Mouse (Mus musculus) hindbrain, embryonic 14.5 days (tissue): ENCODE measurements around the gene Adgra1. TPM values are rescaled to one million over a fixed set of nuclear protein-coding genes. Genes with fewer than 3 reads are reported as not detected.

Source experiments
- ATAC-seq: fragments of 200-750 bp; cut with Nextera tagmentation; 2 replicates; pipeline ENCODE4 v1.8.0; 2017; ENCODE audit warnings: moderate number of reproducible peaks, mild to moderate bottlenecking, moderate TSS enrichment, moderate library complexity; ENCODE audit not compliant: low FRiP score
- DNase-seq: peaks from one replicate; pipeline ENCODE4 v3.0.0-alpha.2; 2015; ENCODE audit warnings: low spot score
- H3K27ac ChIP-seq: fragments of 300-500 bp; sonication (generic); 2 replicates; pipeline ENCODE4 v1.5.1; 2014; ENCODE audit warnings: mild to moderate bottlenecking, moderate library complexity
- H3K27me3 ChIP-seq: fragments of 300-500 bp; sonication (generic); 2 replicates; pipeline ENCODE4 v1.6.1; 2014; ENCODE audit warnings: mild to moderate bottlenecking, low read length, mixed read lengths; ENCODE audit not compliant: control insufficient read depth, insufficient read depth
- H3K36me3 ChIP-seq: fragments of 300-500 bp; sonication (generic); replicated peaks from 2 replicates; pipeline ENCODE4 v1.6.1; 2014; ENCODE audit not compliant: control insufficient read depth, insufficient read depth
- H3K4me1 ChIP-seq: fragments of 300-500 bp; sonication (generic); replicated peaks from 2 replicates; pipeline ENCODE4 v1.6.1; 2014; ENCODE audit warnings: antibody characterized with exemption, low read length, mixed read lengths; ENCODE audit not compliant: control insufficient read depth, insufficient read depth
- H3K4me2 ChIP-seq: fragments of 300-500 bp; sonication (generic); replicated peaks from 2 replicates; pipeline ENCODE4 v1.6.1; 2014; ENCODE audit warnings: mild to moderate bottlenecking, moderate library complexity
- H3K4me3 ChIP-seq: fragments of 300-500 bp; sonication (generic); replicated peaks from 2 replicates; pipeline ENCODE4 v1.5.1; 2014; ENCODE audit warnings: mild to moderate bottlenecking, low read length
- H3K9ac ChIP-seq: fragments of 300-500 bp; sonication (generic); 2 replicates; pipeline ENCODE4 v1.6.1; 2014
- H3K9me3 ChIP-seq: fragments of 300-500 bp; sonication (generic); 2 replicates; pipeline ENCODE4 v1.6.1; 2016; ENCODE audit warnings: low read length; ENCODE audit not compliant: control insufficient read depth
- WGBS: fragments of 180-500 bp; shearing (Covaris S2); extraction: QIAGEN DNeasy Blood & Tissue Kit; methylation state at CpG from one replicate; pipeline ENCODE4 v1.1.7; 2014; 5-methylcytosine and 5-hydroxymethylcytosine counted together
- polyA plus RNA-seq: library from polyadenylated mRNA; unstranded; fragments of >200 nt; fragmentation: Nextera tagmentation; extraction: Ambion mirVana; gene quantifications from 2 replicates; pipeline ENCODE4 v1.2.1, GENCODE M21; 2014

The Adgra1 gene
- 18.6 and 20.3 TPM in 2 replicates for polyA plus RNA-seq

DNA sequence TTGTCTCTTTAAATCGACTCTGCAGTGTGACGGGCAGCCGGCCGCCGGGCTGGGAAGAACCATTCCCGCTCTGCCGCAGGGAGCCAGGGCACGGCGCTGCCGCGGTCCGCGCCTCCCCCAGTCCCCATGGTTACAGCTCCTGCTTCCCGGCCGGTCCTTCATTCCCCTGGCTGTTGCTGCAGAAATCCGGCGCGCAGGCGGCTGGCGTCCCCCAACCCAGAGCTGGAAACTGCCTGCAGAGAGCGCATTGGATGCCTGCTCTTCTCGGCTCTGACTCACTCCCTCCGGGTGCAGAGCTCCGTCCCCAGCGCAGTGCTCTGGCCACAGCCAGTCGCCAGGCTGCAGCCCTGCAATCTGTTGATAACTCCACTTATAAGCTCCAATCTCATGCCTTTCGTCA, at the start of gene Adgra1:
Gene Adgra1, plus strand, starts transcription at position 139 of the 400 bp plus-strand sequence.
- Histone ChIP-seq H3K9ac (peak within 1 kb of the TSS; percentile 59), H3K27ac (peak within 1 kb of the TSS; percentile 84), H3K27me3 (no peaks in the 10 kb centered on the region), H3K4me1 (peaks cover 40% of the 10 kb centered on the region), H3K9me3 (no peaks in the 10 kb centered on the region), H3K36me3 (no peaks in the 10 kb centered on the region), H3K4me2 (peak within 1 kb of the TSS; percentile 77), H3K4me3 (peak within 1 kb of the TSS; percentile 35)
- ATAC-seq (peak; percentile 85), DNase-seq (peak; percentile 81)
- under 1% methylated on average over 27 of the region's 27 CpGs for WGBS

- Histone ChIP-seq H3K9ac (no peak overlapping the region), H3K27ac (no peak overlapping the region), H3K4me2 (no peak overlapping the region), H3K4me3 (no peak overlapping the region), H3K9me3 (no peaks in the 10 kb centered on the region), H3K4me1 (no peaks in the 10 kb centered on the region), H3K36me3 (no peaks in the 10 kb centered on the region), H3K27me3 (no peaks in the 10 kb centered on the region)
- ATAC-seq = no peak
- 77% methylated on average over 2 of the region's 2 CpGs for WGBS
- DNase-seq = no peak
Measured at GRCm38 (mm10) chr7:139787382-139787781, 46.6 kb upstream of the Adgra1 start.

- ATAC-seq = no peak
- DNase-seq = no peak
- 46% methylated on average over 11 of the region's 11 CpGs for WGBS
- no peaks in the 10 kb centered on the region for H3K36me3 ChIP-seq
- no peaks in the 10 kb centered on the region for H3K27me3 ChIP-seq
- H3K9ac ChIP-seq = no peak overlapping the region
- H3K9me3 ChIP-seq = no peaks in the 10 kb centered on the region
- no peaks in the 10 kb centered on the region for H3K4me1 ChIP-seq
- H3K4me2 ChIP-seq = no peak overlapping the region
- no peak overlapping the region for H3K27ac ChIP-seq
- H3K4me3 ChIP-seq = no peak overlapping the region
Measured at GRCm38 (mm10) chr7:139788927-139789326, 45.0 kb upstream of the Adgra1 start.

DNA sequence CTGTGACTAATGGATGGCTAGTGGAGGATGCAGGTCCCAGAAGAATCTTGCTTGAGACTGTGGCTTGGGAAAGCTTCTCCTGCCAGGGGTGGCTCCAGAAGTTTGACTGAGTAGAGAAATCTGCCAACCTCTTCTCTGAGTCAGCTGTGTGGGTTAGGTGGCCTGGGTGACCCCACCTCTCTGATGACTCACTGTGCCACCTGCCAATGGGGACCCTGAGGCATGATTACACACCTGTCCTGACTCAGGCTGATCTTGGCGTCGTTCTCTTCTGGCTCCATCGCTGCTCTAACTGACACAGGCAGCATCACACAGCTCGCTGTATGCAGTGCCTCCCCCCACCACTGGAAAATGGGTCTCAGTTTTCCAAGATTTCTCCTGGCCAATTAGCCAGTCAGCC, 44.3 kb upstream of the Adgra1 start:
- WGBS = 77% methylated on average over 4 of the region's 4 CpGs

DNA sequence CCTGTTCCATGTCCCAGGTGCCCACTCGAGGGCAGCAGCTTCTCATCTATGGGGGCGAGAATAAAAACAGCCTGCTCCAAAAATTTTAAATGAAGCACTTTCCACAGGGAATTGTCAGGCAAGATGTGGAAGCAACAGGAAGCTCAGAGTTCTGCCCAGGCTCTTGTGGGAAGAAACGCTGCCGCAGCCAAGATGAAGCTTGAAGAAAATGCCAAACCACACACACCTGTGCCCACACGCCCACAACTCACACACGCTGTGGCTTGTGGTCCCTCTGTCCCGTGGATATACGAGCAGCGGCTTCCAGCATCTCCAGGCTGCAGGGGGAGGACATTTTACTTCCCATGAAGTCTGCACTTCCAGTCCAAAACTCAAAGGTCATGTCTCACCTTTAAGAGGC, 42.4 kb upstream of the Adgra1 start:
- WGBS = 79% methylated on average over 9 of the region's 9 CpGs
- DNase-seq = no peak
- Histone ChIP-seq H3K27ac (no peak overlapping the region), H3K4me2 (no peak overlapping the region), H3K9me3 (no peaks in the 10 kb centered on the region), H3K27me3 (no peaks in the 10 kb centered on the region), H3K36me3 (no peaks in the 10 kb centered on the region), H3K4me1 (no peaks in the 10 kb centered on the region), H3K4me3 (no peak overlapping the region), H3K9ac (no peak overlapping the region)
- ATAC-seq = no peak

More for the DNA sequence above, 44.3 kb upstream of the Adgra1 start:
- H3K9me3 ChIP-seq = no peaks in the 10 kb centered on the region
- H3K27me3 ChIP-seq = no peaks in the 10 kb centered on the region
- no peak overlapping the region for H3K27ac ChIP-seq
- H3K36me3 ChIP-seq = no peaks in the 10 kb centered on the region
- ATAC-seq = no peak
- no peaks in the 10 kb centered on the region for H3K4me1 ChIP-seq
- H3K9ac ChIP-seq = no peak overlapping the region
- DNase-seq = no peak
- no peak overlapping the region for H3K4me3 ChIP-seq
- H3K4me2 ChIP-seq = no peak overlapping the region

GRCm38 (mm10) chr7:139795004-139795605, 38.9 kb upstream of the Adgra1 start:
- Histone ChIP-seq H3K4me3 (no peak overlapping the region), H3K9ac (no peak overlapping the region), H3K36me3 (no peaks in the 10 kb centered on the region), H3K4me2 (no peak overlapping the region), H3K4me1 (no peaks in the 10 kb centered on the region), H3K27ac (no peak overlapping the region), H3K9me3 (no peaks in the 10 kb centered on the region), H3K27me3 (no peaks in the 10 kb centered on the region)
- ATAC-seq (no peak), DNase-seq (peak; percentile 35)
- WGBS = 35% methylated on average over 9 of the region's 9 CpGs

GRCm38 (mm10) chr7:139797186-139798109, 36.5 kb upstream of the Adgra1 start:
- Histone ChIP-seq H3K9me3 (no peaks in the 10 kb centered on the region), H3K4me3 (no peak overlapping the region), H3K4me1 (no peaks in the 10 kb centered on the region), H3K9ac (no peak overlapping the region), H3K27ac (no peak overlapping the region), H3K36me3 (no peaks in the 10 kb centered on the region), H3K4me2 (no peak overlapping the region), H3K27me3 (no peaks in the 10 kb centered on the region)
- ATAC-seq = no peak
- no peak for DNase-seq
- WGBS = 78% methylated on average over 9 of the region's 9 CpGs

DNA sequence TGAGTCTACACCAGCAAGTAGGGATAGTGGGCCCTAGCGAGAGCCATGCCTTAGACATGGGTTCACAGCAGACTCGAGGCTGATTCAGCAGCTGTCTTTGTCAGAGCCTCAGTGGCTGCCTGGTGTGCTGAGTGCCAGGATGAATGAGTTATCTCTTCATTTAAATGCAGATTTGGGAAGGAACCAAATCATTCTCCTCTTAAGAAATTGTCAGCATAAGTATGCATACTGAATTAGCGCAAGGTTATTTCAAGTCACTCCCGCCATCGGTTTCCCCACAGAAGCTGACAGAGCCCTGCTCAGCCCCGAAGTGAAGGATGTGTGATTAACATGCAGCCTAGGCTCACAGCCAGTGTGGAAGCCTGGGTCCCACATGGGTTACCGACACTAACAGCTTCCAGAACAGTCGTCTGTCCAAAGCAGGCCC, 27.8 kb upstream of the Adgra1 start:
- Histone ChIP-seq H3K27ac (0 out of 2 replicates have a peak overlapping the region, but pooled peaks have one; percentile 33), H3K4me1 (peaks cover 11% of the 10 kb centered on the region; the same call in 1 of the 2 replicates), H3K4me3 (no peak overlapping the region), H3K27me3 (no peaks in the 10 kb centered on the region), H3K36me3 (no peaks in the 10 kb centered on the region), H3K9me3 (no peaks in the 10 kb centered on the region), H3K4me2 (no peak overlapping the region), H3K9ac (no peak overlapping the region)
- 14% methylated on average over 8 of the region's 8 CpGs for WGBS
- DNase-seq (peak; percentile 51), ATAC-seq (peak; percentile 57; the same call in 1 of the 2 replicates)

- Histone ChIP-seq H3K9ac (no peak overlapping the region), H3K27me3 (no peaks in the 10 kb centered on the region), H3K36me3 (no peaks in the 10 kb centered on the region), H3K9me3 (0 out of 2 replicates have a peak, but pooled peaks cover 5% of the 10 kb centered on the region), H3K4me2 (no peak overlapping the region), H3K4me3 (no peak overlapping the region), H3K27ac (no peak overlapping the region), H3K4me1 (peaks cover 11% of the 10 kb centered on the region; the same call in 1 of the 2 replicates)
- 70% methylated on average over 6 of the region's 6 CpGs for WGBS
- DNase-seq (no peak), ATAC-seq (no peak)
Measured at GRCm38 (mm10) chr7:139810036-139810435, 23.9 kb upstream of the Adgra1 start.
